Mouse (Mus musculus) mouse embryonic stem cell (cell line): ENCODE data around the gene Necab2.

Source experiments
- in situ Hi-C, 2 experiments: fragments of 300-500 bp; cut with MboI; formaldehyde crosslinking; loops; 1 replicate in 1 of 2; 3 replicates in 1 of 2; pipeline ENCODE4 v1.14.3; 2019 to 2020; ENCODE audit warnings: low sequenced_read_pairs in 2 of 2, low pct_unique_long_range_greater_than_20kb in 1 of 2, mixed read lengths in 1 of 2; ENCODE audit not compliant: unreplicated experiment in 1 of 2

The Necab2 gene

GRCm38 (mm10) chr8:119425533-119425932, 21.0 kb upstream of the Necab2 start:
- in situ Hi-C loops = no loop called here

- in situ Hi-C loops = no loop called here
These were observed 20.3 kb upstream of the Necab2 start for GRCm38 (mm10) chr8:119426069-119426735.

GRCm38 (mm10) chr8:119427634-119428349, 18.7 kb upstream of the Necab2 start:
- in situ Hi-C loops = no loop called here

- in situ Hi-C loops = no loop called here
These were observed 18.2 kb upstream of the Necab2 start for GRCm38 (mm10) chr8:119428350-119428740.

GRCm38 (mm10) chr8:119428766-119429327, 17.7 kb upstream of the Necab2 start:
- in situ Hi-C loops = no loop called here

- in situ Hi-C loops = no loop called here
These were observed 17.0 kb upstream of the Necab2 start for GRCm38 (mm10) chr8:119429552-119429951.

GRCm38 (mm10) chr8:119430250-119430649, 16.3 kb upstream of the Necab2 start:
- in situ Hi-C loops = no loop called here

GRCm38 (mm10) chr8:119430690-119431089, 15.8 kb upstream of the Necab2 start:
- in situ Hi-C loops = no loop called here

- in situ Hi-C loops = no loop called here
These were observed 14.1 kb upstream of the Necab2 start for GRCm38 (mm10) chr8:119432372-119432771.

GRCm38 (mm10) chr8:119433582-119434174, 12.8 kb upstream of the Necab2 start, which contains the start of gene Osgin1:
Gene Osgin1 (plus strand): TSS chr8:119434124.
- in situ Hi-C loops = no loop called here

- in situ Hi-C loops = no loop called here
These were observed 11.9 kb upstream of the Necab2 start for GRCm38 (mm10) chr8:119434569-119434968.

GRCm38 (mm10) chr8:119435527-119435926, 11.0 kb upstream of the Necab2 start:
- in situ Hi-C loops = no loop called here

- in situ Hi-C loops = no loop called here
These were observed 10.2 kb upstream of the Necab2 start for GRCm38 (mm10) chr8:119436331-119436730.

GRCm38 (mm10) chr8:119436933-119437332, 9.6 kb upstream of the Necab2 start:
- in situ Hi-C loops = no loop called here

- in situ Hi-C loops = no loop called here
These were observed 9.0 kb upstream of the Necab2 start for GRCm38 (mm10) chr8:119437506-119437905.

- in situ Hi-C loops = no loop called here
These were observed 7.6 kb upstream of the Necab2 start for GRCm38 (mm10) chr8:119438876-119439275.

GRCm38 (mm10) chr8:119439424-119439823, 7.1 kb upstream of the Necab2 start:
- in situ Hi-C loops = no loop called here

- in situ Hi-C loops = loop anchor here in 1 of 2 experiments (10.0 kb wide), 1 partner anchor 165 kb away; the partner anchor contains the start of gene Taf1c
These were observed 6.6 kb upstream of the Necab2 start for GRCm38 (mm10) chr8:119439893-119440249.

- in situ Hi-C loops = loop anchor here in 1 of 2 experiments (10.0 kb wide), 1 partner anchor 164 kb away; the partner anchor contains the start of gene Taf1c
These were observed 6.1 kb upstream of the Necab2 start for GRCm38 (mm10) chr8:119440250-119440951.
